Comparison of ENCODE assay signal across 20 mouse cellular contexts in genomic region chr7:67500878-67501277, GRCm38 (mm10).
DNase-seq lines count a peak whose midpoint lies in the region; ATAC-seq and TF ChIP-seq lines count a peak whose summit lies in the region.
"Had no signal": no experiment of that assay in that cellular context is flagged by ENCODE, and none has a peak within 500 bp of the region (broad histone marks: within the 10 kb centered on the region; RNA-seq: fewer than 3 reads in every experiment).

No protein-coding gene starts in this region.

- no peaks in the 10 kb centered on the region for H3K36me3 ChIP-seq in forebrain, embryonic 10.5 days (replicated peaks)
- H3K36me3 ChIP-seq in forebrain, embryonic 13.5 days (ENCODE audit: poor library complexity, severe bottlenecking) = no peaks in the 10 kb centered on the region
- no peaks in the 10 kb centered on the region for H3K36me3 ChIP-seq in embryonic facial prominence, embryonic 13.5 days
- no peaks in the 10 kb centered on the region for H3K36me3 ChIP-seq in limb, embryonic 14.5 days (ENCODE audit: control insufficient read depth, insufficient read depth, low read length)
- H3K36me3 ChIP-seq: hindbrain, embryonic 15.5 days; liver, embryonic 13.5 days; lung, embryonic 15.5 days; midbrain, embryonic 15.5 days had no signal

- H3K9ac ChIP-seq in forebrain, embryonic 13.5 days = no peak overlapping the region
- no peak overlapping the region for H3K9ac ChIP-seq in embryonic facial prominence, embryonic 13.5 days
- H3K9ac ChIP-seq in limb, embryonic 14.5 days (ENCODE audit: low read depth, low read length, severe bottlenecking) = no peak overlapping the region
- H3K9ac ChIP-seq: hindbrain, embryonic 15.5 days; liver, embryonic 13.5 days; lung, embryonic 15.5 days; midbrain, embryonic 15.5 days had no signal

- H3K9me3 ChIP-seq in forebrain, embryonic 10.5 days = no peaks in the 10 kb centered on the region
- H3K9me3 ChIP-seq in forebrain, embryonic 13.5 days (replicated peaks) = no peaks in the 10 kb centered on the region
- no peaks in the 10 kb centered on the region for H3K9me3 ChIP-seq in embryonic facial prominence, embryonic 13.5 days
- no peaks in the 10 kb centered on the region for H3K9me3 ChIP-seq in limb, embryonic 14.5 days (ENCODE audit: control insufficient read depth, low read length)
- H3K9me3 ChIP-seq: hindbrain, embryonic 15.5 days; liver, embryonic 13.5 days; lung, embryonic 15.5 days; midbrain, embryonic 15.5 days had no signal

- H3K4me2 ChIP-seq in forebrain, embryonic 13.5 days = no peak overlapping the region
- peak overlapping the region; percentile 16 for H3K4me2 ChIP-seq in embryonic facial prominence, embryonic 13.5 days
- no peak overlapping the region for H3K4me2 ChIP-seq in limb, embryonic 14.5 days (replicated peaks; ENCODE audit: low read depth, low read length, severe bottlenecking)
- H3K4me2 ChIP-seq: heart, embryonic 11.5 days; hindbrain, embryonic 15.5 days; liver, embryonic 13.5 days; lung, embryonic 15.5 days; midbrain, embryonic 15.5 days had no signal

- TF ChIP-seq POLR2A in limb, embryonic 14.5 days (IDR thresholded peaks at IDR 0.05; ENCODE audit: borderline replicate concordance, extremely low read depth, insufficient read depth, insufficient read length) = no peak

- no peak overlapping the region for H3K4me3 ChIP-seq in forebrain, embryonic 10.5 days
- no peak overlapping the region for H3K4me3 ChIP-seq in forebrain, embryonic 13.5 days
- no peak overlapping the region for H3K4me3 ChIP-seq in embryonic facial prominence, embryonic 13.5 days
- no peak overlapping the region for H3K4me3 ChIP-seq in limb, embryonic 14.5 days (replicated peaks; ENCODE audit: low read length)
- H3K4me3 ChIP-seq: hindbrain, embryonic 15.5 days; liver, embryonic 13.5 days; lung, embryonic 15.5 days; midbrain, embryonic 15.5 days had no signal

- peak; percentile 30 for DNase-seq in forebrain, embryonic 10.5 days (ENCODE audit: extremely low spot score, low spot score)
- DNase-seq in MN1 (ENCODE audit: low spot score) = peak; percentile 29
- DNase-seq in limb, embryonic 14.5 days (ENCODE audit: low spot score) = peak; percentile 63
- DNase-seq in cerebellum, adult 8-10 months = no peak
- no peak for DNase-seq in ovary, postnatal 10 days (ENCODE audit: low spot score)
- DNase-seq: adrenal gland, postnatal 25 days; cerebellum, adult 18-20 months; heart, postnatal 36 days; kidney, adult 8-10 months; kidney, postnatal 4 days; liver, embryonic 13.5 days had no signal

- ATAC-seq in forebrain, embryonic 13.5 days = no peak
- no peak for ATAC-seq in embryonic facial prominence, embryonic 13.5 days (ENCODE audit: insufficient number of reproducible peaks, insufficient read depth, low FRiP score, low TSS enrichment, low read depth)
- ATAC-seq in limb, embryonic 14.5 days (ENCODE audit: low FRiP score, low read depth) = peak; percentile 53; the same call in 1 of the 2 replicates
- ATAC-seq in erythroblast, adult 5-6 weeks (replicated peaks; ENCODE audit: low FRiP score, poor library complexity, severe bottlenecking) = no peak
- ATAC-seq: activated CD4-positive, CD25-positive, alpha-beta regulatory T cell, adult 4 months; midbrain, embryonic 15.5 days; Patski had no signal

- no peaks in the 10 kb centered on the region for H3K27me3 ChIP-seq in forebrain, embryonic 10.5 days (ENCODE audit: poor library complexity, severe bottlenecking)
- no peaks in the 10 kb centered on the region for H3K27me3 ChIP-seq in forebrain, embryonic 13.5 days
- H3K27me3 ChIP-seq in embryonic facial prominence, embryonic 13.5 days = no peaks in the 10 kb centered on the region
- no peaks in the 10 kb centered on the region for H3K27me3 ChIP-seq in limb, embryonic 14.5 days (ENCODE audit: control insufficient read depth, insufficient read depth, low read length)
- H3K27me3 ChIP-seq: hindbrain, embryonic 15.5 days; liver, embryonic 13.5 days; lung, embryonic 15.5 days; midbrain, embryonic 15.5 days; Patski had no signal

- peaks cover 17% of the 10 kb centered on the region for H3K4me1 ChIP-seq in forebrain, embryonic 10.5 days
- peaks cover 14% of the 10 kb centered on the region for H3K4me1 ChIP-seq in forebrain, embryonic 13.5 days
- peaks cover 41% of the 10 kb centered on the region for H3K4me1 ChIP-seq in embryonic facial prominence, embryonic 13.5 days
- peaks cover 19% of the 10 kb centered on the region for H3K4me1 ChIP-seq in limb, embryonic 14.5 days (ENCODE audit: control insufficient read depth, insufficient read depth, low read length)
- H3K4me1 ChIP-seq: liver, embryonic 13.5 days had no signal

- H3K27ac ChIP-seq in forebrain, embryonic 10.5 days = 0 out of 2 replicates have a peak overlapping the region, but pooled peaks have one; percentile 35
- H3K27ac ChIP-seq in forebrain, embryonic 13.5 days = no peak overlapping the region
- H3K27ac ChIP-seq in embryonic facial prominence, embryonic 13.5 days = 0 out of 2 replicates have a peak overlapping the region, but pooled peaks have one; percentile 49
- H3K27ac ChIP-seq in limb, embryonic 14.5 days (replicated peaks; ENCODE audit: low read depth, low read length) = no peak overlapping the region
- H3K27ac ChIP-seq: hindbrain, embryonic 15.5 days; liver, embryonic 13.5 days; lung, embryonic 15.5 days; midbrain, embryonic 15.5 days had no signal

- WGBS in forebrain, embryonic 10.5 days = 62% methylated on average over 5 of the region's 5 CpGs
- 89% methylated on average over 5 of the region's 5 CpGs for WGBS in forebrain, embryonic 13.5 days
- WGBS in embryonic facial prominence, embryonic 13.5 days = 18% methylated on average over 5 of the region's 5 CpGs
- WGBS in limb, embryonic 14.5 days = 24% methylated on average over 5 of the region's 5 CpGs

Comparison
In these comparisons a context has a peak if more than half of its experiments do, and no peak if none do; other contexts are left out.
1. H3K27ac ChIP-seq: peak in forebrain, embryonic 10.5 days (single experiment) and embryonic facial prominence, embryonic 13.5 days (single experiment); none in forebrain, embryonic 13.5 days (single experiment) and limb, embryonic 14.5 days (single experiment).
2. DNase-seq: peak in forebrain, embryonic 10.5 days (single experiment), MN1 (single experiment) and limb, embryonic 14.5 days (single experiment); none in cerebellum, adult 8-10 months (single experiment) and ovary, postnatal 10 days (single experiment).